Mouse (Mus musculus) neutrophil, adult 59 days (primary cell): ENCODE measurements around the gene Nomo1. TPM values are rescaled to one million over a fixed set of nuclear protein-coding genes. Genes with fewer than 3 reads are reported as not detected.

Experiments
- total RNA-seq, 2 experiments: library from RNA; stranded (reverse); gene quantifications; 1 replicate in 1 of 2; 2 replicates in 1 of 2; pipeline ENCODE4 v1.2.4; 2023

The Nomo1 gene
- 10 to 100 TPM; 29.1 to 29.3 TPM for total RNA-seq

GRCm38 (mm10) chr7:46033109-46033869 is at the start of gene Nomo1:
Gene Nomo1 (plus strand): TSS chr7:46033698.

GRCm38 (mm10) chr7:46030145-46030488 is 3.4 kb upstream of the Nomo1 start, which contains the start of gene Abcc6:
Gene Abcc6 (minus strand): TSS chr7:46030302.

GRCm38 (mm10) chr7:46100563-46100962 is 67.1 kb downstream of the Nomo1 start, which contains the start of gene Kcnj11:
Gene Kcnj11 (minus strand): TSS chr7:46100764.

Other genes starting within 250 kb of the Nomo1 start
- under 1 TPM in 1 of 2 experiments, not detected in 1; 0.22 TPM for gene Lmtk3, start 250.0 kb upstream of the Nomo1 start, total RNA-seq
- gene Sult2b1, start 249.0 kb upstream of the Nomo1 start, total RNA-seq = not detected
- gene Cyth2, start 219.1 kb upstream of the Nomo1 start, total RNA-seq = 10 to 100 TPM; 90.5 to 95.6 TPM
- under 1 TPM; 0.22 to 0.40 TPM for gene Kcnj14, start 208.9 kb upstream of the Nomo1 start, total RNA-seq
- 1 to 10 TPM; 6.7 to 7.6 TPM for gene Grwd1, start 202.8 kb upstream of the Nomo1 start, total RNA-seq
- 10 to 100 TPM; 68.9 to 69.8 TPM for gene Kdelr1, start 160.9 kb upstream of the Nomo1 start, total RNA-seq
- under 1 TPM; 0.13 to 0.29 TPM for gene Grin2d, start 155.3 kb upstream of the Nomo1 start, total RNA-seq
- gene Syngr4, start 137.0 kb upstream of the Nomo1 start, total RNA-seq = not detected
- 1 to 10 TPM; 4.9 to 7.9 TPM for gene Tmem143, start 136.8 kb upstream of the Nomo1 start, total RNA-seq
- 100 to 1,000 TPM; 378 to 437 TPM for gene Emp3, start 112.3 kb upstream of the Nomo1 start, total RNA-seq
- 1 to 10 TPM; 5.2 to 6.6 TPM for gene Ccdc114, start 109.6 kb upstream of the Nomo1 start, total RNA-seq
- not detected for gene Abcc6, start 3.4 kb upstream of the Nomo1 start, total RNA-seq
- gene Kcnj11, start 67.1 kb downstream of the Nomo1 start, total RNA-seq = not detected
- under 1 TPM; 0.26 to 0.67 TPM for gene Abcc8, start 146.3 kb downstream of the Nomo1 start, total RNA-seq
- under 1 TPM in 1 of 2 experiments, not detected in 1; 0.31 TPM for gene Ush1c, start 204.8 kb downstream of the Nomo1 start, total RNA-seq
- 1 to 10 TPM in 1 of 2 experiments, under 1 TPM in 1; 0.80 to 1.2 TPM for gene Otog, start 207.3 kb downstream of the Nomo1 start, total RNA-seq